Mouse (Mus musculus): ENCODE results near the gene Cd40.

Cd40 gene

DNA sequence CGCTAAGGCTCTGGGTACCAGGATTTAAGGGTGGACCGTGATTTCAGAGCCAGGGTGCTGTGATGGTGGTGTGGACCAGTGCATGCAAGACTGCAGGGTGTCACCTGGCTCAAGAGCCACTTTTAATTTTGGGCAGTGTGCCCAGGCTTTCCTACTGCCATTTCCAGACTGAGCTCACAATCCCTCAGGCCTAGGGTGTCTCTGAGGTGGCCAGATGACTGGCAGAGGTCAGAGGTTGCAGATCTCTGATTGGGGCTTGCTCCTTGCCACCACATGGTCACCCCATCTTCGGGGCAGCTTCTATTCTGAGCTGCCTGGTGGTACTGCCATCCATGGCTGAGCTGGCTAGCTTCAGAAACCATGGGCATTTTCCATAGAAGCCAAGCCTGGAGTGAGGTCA is 43.4 kb downstream of the Cd40 start:
- DNase-seq (ENCODE audit: extremely low read depth, low read depth, low spot score) = no peak

GRCm38 (mm10) chr2:165100749-165101148 is 45.3 kb downstream of the Cd40 start:
- DNase-seq (ENCODE audit: extremely low read depth, low read depth, low spot score) = no peak

GRCm38 (mm10) chr2:165102920-165103319 is 47.5 kb downstream of the Cd40 start:
- DNase-seq (ENCODE audit: extremely low read depth, low read depth, low spot score) = no peak

DNA sequence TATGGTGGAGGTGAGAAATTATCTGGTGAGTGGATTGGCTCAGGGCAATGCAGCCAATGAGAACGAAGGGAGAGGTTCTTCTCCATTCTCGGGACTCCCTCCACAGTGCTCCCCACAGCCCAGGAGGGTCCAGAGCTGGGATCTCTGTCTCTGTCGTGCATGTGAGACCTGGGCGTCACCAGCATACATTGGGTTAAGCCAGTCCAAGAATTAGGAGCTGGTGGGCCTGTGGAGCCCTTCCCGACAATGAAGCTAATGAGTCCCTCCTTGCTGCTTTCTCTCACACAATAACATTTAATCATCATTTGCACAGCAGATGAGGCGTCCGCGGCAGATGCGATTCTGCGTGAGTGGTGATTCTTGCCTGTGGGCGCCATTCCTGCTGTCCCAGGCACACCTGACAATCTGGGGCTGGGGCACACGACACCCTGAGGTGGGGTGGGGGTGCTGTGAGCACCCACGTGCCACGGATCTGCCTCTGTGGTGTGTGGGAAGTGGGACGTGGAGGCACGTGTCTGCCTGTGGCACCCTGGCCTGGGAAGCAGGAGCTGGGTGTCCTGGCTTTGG is 50.2 kb downstream of the Cd40 start:
- DNase-seq (ENCODE audit: extremely low read depth, low read depth, low spot score) = no peak

GRCm38 (mm10) chr2:165106585-165106984 is 51.2 kb downstream of the Cd40 start:
- DNase-seq (ENCODE audit: extremely low read depth, low read depth, low spot score) = no peak

- DNase-seq (ENCODE audit: extremely low read depth, low read depth, low spot score) = no peak
Measured at GRCm38 (mm10) chr2:165112149-165112548, 56.7 kb downstream of the Cd40 start.

GRCm38 (mm10) chr2:165113733-165114132 is 58.3 kb downstream of the Cd40 start:
- no peak for DNase-seq (ENCODE audit: extremely low read depth, low read depth, low spot score)

DNA sequence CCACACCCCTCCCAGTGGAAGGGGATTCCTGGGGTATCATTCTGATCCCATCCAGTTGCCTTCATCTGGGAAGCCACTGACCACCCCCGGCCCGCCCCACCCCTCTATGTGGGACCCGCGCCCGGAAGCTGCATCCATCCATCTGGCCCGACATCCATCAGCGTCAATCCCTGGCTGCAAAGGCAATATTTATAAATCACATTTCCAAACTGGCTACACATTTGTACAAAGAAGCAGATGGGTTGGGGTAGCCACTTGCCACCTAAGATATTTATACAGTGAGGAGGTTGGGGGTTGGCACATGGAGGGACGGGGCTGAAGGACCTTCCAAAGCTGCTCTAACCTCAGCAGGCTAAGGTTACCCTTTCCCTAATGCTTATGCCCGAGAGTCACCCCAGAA is 65.3 kb downstream of the Cd40 start:
- DNase-seq (ENCODE audit: extremely low read depth, low read depth, low spot score) = no peak

GRCm38 (mm10) chr2:165121206-165121840 is 65.9 kb downstream of the Cd40 start:
- DNase-seq (ENCODE audit: extremely low read depth, low read depth, low spot score) = no peak
